Mouse (Mus musculus) ES-Bruce4 (cell line): Measurements from ENCODE around the gene Lrg1.

Source experiments
- CTCF ChIP-seq: IDR thresholded peaks from one replicate; pipeline ENCODE4 v1.8.1; 2011; ENCODE audit warnings: low read depth, low read length
- EP300 ChIP-seq: IDR thresholded peaks from 2 replicates; pipeline ENCODE4 v1.6.1; 2011; ENCODE audit warnings: low read depth, low read length; ENCODE audit not compliant: insufficient read depth
- POLR2A ChIP-seq: IDR thresholded peaks from one replicate; pipeline ENCODE4 v1.8.1; 2011; ENCODE audit warnings: low read length; ENCODE audit not compliant: insufficient read depth

- TF ChIP-seq POLR2A (no peak), CTCF (no peak), EP300 (no peak)
These were observed 26.5 kb upstream of the Lrg1 start for GRCm38 (mm10) chr17:56148280-56148679.
